Mouse (Mus musculus) neural tube, embryonic 14.5 days (tissue): Measurements from ENCODE around the gene Trip11. TPM values are rescaled to one million over a fixed set of nuclear protein-coding genes. Genes with fewer than 3 reads are reported as not detected.

Experiments used
- ATAC-seq: fragments of 200-750 bp; cut with Nextera tagmentation; 2 replicates; pipeline ENCODE4 v1.8.0; 2017; ENCODE audit warnings: low read depth, mild to moderate bottlenecking, moderate TSS enrichment, moderate library complexity
- H3K27ac ChIP-seq: fragments of 300-500 bp; sonication (generic); 2 replicates; pipeline ENCODE4 v1.5.1; 2014; ENCODE audit warnings: low read depth, mild to moderate bottlenecking, control low read depth, low read length, moderate library complexity, mixed read lengths
- H3K27me3 ChIP-seq: fragments of 300-500 bp; sonication (generic); 2 replicates; pipeline ENCODE4 v1.6.1; 2014; ENCODE audit warnings: low read length; ENCODE audit not compliant: control insufficient read depth, insufficient read depth
- H3K36me3 ChIP-seq: fragments of 300-500 bp; sonication (generic); 2 replicates; pipeline ENCODE4 v1.6.1; 2014; ENCODE audit warnings: low read length, mixed read lengths; ENCODE audit not compliant: control insufficient read depth, insufficient read depth
- H3K4me1 ChIP-seq: fragments of 300-500 bp; sonication (generic); 2 replicates; pipeline ENCODE4 v1.6.1; 2014; ENCODE audit warnings: low read length; ENCODE audit not compliant: control insufficient read depth, insufficient read depth
- H3K4me2 ChIP-seq: fragments of 300-500 bp; sonication (generic); 2 replicates; pipeline ENCODE4 v1.6.1; 2014; ENCODE audit warnings: mild to moderate bottlenecking, low read depth, low read length, control low read depth
- H3K4me3 ChIP-seq: fragments of 300-500 bp; sonication (generic); 2 replicates; pipeline ENCODE4 v1.5.1; 2014; ENCODE audit warnings: low read depth, low read length, control low read depth, mixed read lengths
- H3K9ac ChIP-seq: fragments of 300-500 bp; sonication (generic); replicated peaks from 2 replicates; pipeline ENCODE4 v1.6.1; 2014; ENCODE audit warnings: low read depth, mild to moderate bottlenecking, control low read depth, low read length, mixed read lengths
- H3K9me3 ChIP-seq: fragments of 300-500 bp; sonication (generic); 2 replicates; pipeline ENCODE4 v1.6.1; 2016; ENCODE audit warnings: low read length; ENCODE audit not compliant: control insufficient read depth
- WGBS: fragments of 180-500 bp; shearing (Covaris S2); extraction: QIAGEN DNeasy Blood & Tissue Kit; methylation state at CpG from one replicate; pipeline ENCODE4 v1.1.7; 2014; 5-methylcytosine and 5-hydroxymethylcytosine counted together
- polyA plus RNA-seq: library from polyadenylated mRNA; unstranded; fragments of >200 nt; fragmentation: Nextera tagmentation; extraction: Ambion mirVana; gene quantifications from 2 replicates; pipeline ENCODE4 v1.2.1, GENCODE M21; 2014

Gene Trip11
- polyA plus RNA-seq, 1 experiment from 2014 or later = 31.9 TPM

- H3K4me2 ChIP-seq = no peak overlapping the region
- no peaks in the 10 kb centered on the region for H3K9me3 ChIP-seq
- H3K9ac ChIP-seq = no peak overlapping the region
- 80% methylated on average over 2 of the region's 2 CpGs for WGBS
- H3K36me3 ChIP-seq = peaks cover 35% of the 10 kb centered on the region
- no peaks in the 10 kb centered on the region for H3K27me3 ChIP-seq
- H3K27ac ChIP-seq = no peak overlapping the region
- no peaks in the 10 kb centered on the region for H3K4me1 ChIP-seq
- H3K4me3 ChIP-seq = no peak overlapping the region
- no peak for ATAC-seq
Observed at GRCm38 (mm10) chr12:101888312-101888711, 24.8 kb downstream of the Trip11 start.

DNA sequence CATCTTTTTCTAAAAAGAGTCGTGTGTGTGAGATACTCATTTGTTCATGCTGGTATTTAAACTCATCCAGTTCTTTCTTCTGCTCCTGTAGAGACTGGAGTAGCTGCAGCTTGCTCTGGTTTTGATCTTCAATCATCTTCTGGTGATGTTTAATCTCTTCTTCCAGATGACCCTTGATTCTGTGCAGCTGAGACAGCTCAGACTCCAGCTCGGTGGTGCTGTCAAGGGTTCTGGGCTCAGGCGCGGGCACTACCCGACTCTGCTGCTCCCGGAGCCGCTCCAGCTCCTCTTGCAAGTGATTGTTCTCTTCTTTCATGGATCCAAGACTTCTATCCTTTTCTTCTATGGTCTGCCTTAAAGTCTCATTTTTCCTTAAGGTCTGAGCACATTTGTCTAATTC is 28.1 kb downstream of the Trip11 start:
- no peak overlapping the region for H3K4me3 ChIP-seq
- no peaks in the 10 kb centered on the region for H3K27me3 ChIP-seq
- no peak overlapping the region for H3K9ac ChIP-seq
- 95% methylated on average over 7 of the region's 7 CpGs for WGBS
- H3K4me1 ChIP-seq = no peaks in the 10 kb centered on the region
- H3K4me2 ChIP-seq = no peak overlapping the region
- H3K36me3 ChIP-seq = peaks cover 20% of the 10 kb centered on the region
- no peak for ATAC-seq
- H3K9me3 ChIP-seq = no peaks in the 10 kb centered on the region
- H3K27ac ChIP-seq = no peak overlapping the region

DNA sequence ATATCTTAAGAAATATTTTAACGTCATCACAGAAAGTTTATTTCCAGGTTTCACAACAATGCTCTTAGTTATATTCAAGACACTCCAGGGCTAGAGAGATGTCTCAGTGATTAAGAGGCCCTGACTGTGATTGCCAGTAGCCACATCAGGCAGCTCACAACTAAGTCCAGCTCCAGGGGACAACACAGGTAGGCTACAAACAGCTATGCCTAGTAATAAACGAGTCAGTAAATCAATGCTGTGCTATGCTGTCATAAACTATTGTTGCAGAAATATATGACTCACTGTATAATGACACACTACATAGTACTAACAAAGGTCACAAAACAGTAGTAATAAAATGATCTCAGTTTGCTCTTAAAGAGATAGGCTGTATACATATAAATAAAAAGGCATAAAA is 36.7 kb downstream of the Trip11 start:
- Histone ChIP-seq H3K27me3 (no peaks in the 10 kb centered on the region), H3K9ac (no peak overlapping the region), H3K9me3 (no peaks in the 10 kb centered on the region), H3K27ac (no peak overlapping the region), H3K36me3 (peaks cover 17% of the 10 kb centered on the region), H3K4me1 (no peaks in the 10 kb centered on the region), H3K4me2 (no peak overlapping the region), H3K4me3 (no peak overlapping the region)
- WGBS = 95% methylated on average over 2 of the region's 2 CpGs
- ATAC-seq = no peak

- Histone ChIP-seq H3K9ac (no peak overlapping the region), H3K4me3 (no peak overlapping the region), H3K4me1 (no peaks in the 10 kb centered on the region), H3K27me3 (no peaks in the 10 kb centered on the region), H3K9me3 (no peaks in the 10 kb centered on the region), H3K27ac (no peak overlapping the region), H3K36me3 (peaks cover 17% of the 10 kb centered on the region), H3K4me2 (no peak overlapping the region)
- WGBS = 39% methylated on average over 1 of the region's 1 CpGs
- ATAC-seq = no peak
Observed at GRCm38 (mm10) chr12:101875107-101875506, 38.0 kb downstream of the Trip11 start.

GRCm38 (mm10) chr12:101862286-101862964 is 50.6 kb downstream of the Trip11 start:
- Histone ChIP-seq H3K9me3 (no peaks in the 10 kb centered on the region), H3K4me3 (no peak overlapping the region), H3K4me2 (no peak overlapping the region), H3K27ac (no peak overlapping the region), H3K27me3 (no peaks in the 10 kb centered on the region), H3K9ac (no peak overlapping the region), H3K4me1 (no peaks in the 10 kb centered on the region), H3K36me3 (no peaks in the 10 kb centered on the region)
- WGBS = 80% methylated on average over 10 of the region's 10 CpGs
- no peak for ATAC-seq

DNA sequence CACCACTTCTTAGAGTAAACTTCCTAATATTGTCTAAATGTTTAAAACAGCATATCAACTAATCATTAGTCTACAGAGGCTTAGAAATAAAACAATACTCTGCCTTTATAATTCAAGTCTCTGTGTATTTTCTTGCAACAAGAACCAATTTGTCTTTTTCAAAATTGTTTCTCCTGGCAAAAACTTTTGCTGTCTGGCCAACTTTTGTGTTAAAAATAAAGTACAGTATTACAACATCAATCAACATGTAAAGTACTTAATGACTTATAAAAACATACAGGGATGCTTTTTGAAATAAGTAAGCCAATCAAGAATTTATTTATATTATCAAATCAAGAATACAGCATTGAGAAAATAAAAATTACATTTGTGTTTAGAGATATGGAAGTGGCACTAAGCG is 52.8 kb downstream of the Trip11 start:
- 97% methylated on average over 1 of the region's 1 CpGs for WGBS
- no peaks in the 10 kb centered on the region for H3K9me3 ChIP-seq
- H3K4me1 ChIP-seq = no peaks in the 10 kb centered on the region
- H3K27ac ChIP-seq = no peak overlapping the region
- no peak overlapping the region for H3K9ac ChIP-seq
- H3K4me2 ChIP-seq = no peak overlapping the region
- ATAC-seq = no peak
- no peaks in the 10 kb centered on the region for H3K36me3 ChIP-seq
- H3K27me3 ChIP-seq = no peaks in the 10 kb centered on the region
- no peak overlapping the region for H3K4me3 ChIP-seq

DNA sequence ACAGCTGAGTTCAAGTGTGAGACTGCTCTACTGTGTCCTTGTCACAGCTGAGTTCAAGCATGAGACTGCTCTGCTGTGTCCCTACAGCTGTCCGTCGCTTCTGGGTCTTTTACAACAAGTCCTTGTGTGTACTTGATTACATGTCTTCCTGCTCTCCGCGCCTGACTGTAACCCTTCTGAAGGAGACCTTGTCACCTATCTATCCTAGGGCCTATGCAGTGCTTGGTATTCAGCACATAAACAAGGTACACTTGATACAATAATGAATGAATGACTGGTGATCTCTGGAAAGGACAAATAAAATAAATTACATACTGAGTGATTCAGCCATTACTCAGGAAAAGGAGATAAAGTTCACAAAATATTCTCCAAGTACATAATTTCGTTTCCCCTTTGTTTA is 55.1 kb downstream of the Trip11 start:
- Histone ChIP-seq H3K9me3 (no peaks in the 10 kb centered on the region), H3K27ac (no peak overlapping the region), H3K4me1 (no peaks in the 10 kb centered on the region), H3K4me2 (no peak overlapping the region), H3K27me3 (no peaks in the 10 kb centered on the region), H3K9ac (no peak overlapping the region), H3K4me3 (no peak overlapping the region), H3K36me3 (no peaks in the 10 kb centered on the region)
- WGBS = 94% methylated on average over 5 of the region's 5 CpGs
- ATAC-seq = no peak

DNA sequence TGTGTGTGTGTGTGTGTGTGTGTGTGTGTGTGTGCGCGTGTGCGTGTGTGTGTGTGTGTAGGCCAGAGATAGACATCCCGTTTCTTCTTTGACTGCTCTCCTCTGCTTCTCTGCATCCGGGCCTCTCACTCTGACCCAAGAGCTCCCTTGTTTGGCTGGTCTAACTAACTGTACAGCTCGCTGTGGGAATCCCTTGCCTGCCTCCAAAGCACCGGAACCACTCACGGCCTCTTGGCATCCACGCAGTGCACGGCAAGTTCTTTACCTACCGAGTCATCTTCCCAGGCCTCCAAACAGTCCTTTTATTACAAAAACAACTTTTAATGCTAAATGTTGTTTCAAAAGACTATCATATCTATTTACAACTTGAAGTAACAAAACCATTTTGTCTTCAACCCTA is 58.7 kb downstream of the Trip11 start:
- no peak overlapping the region for H3K27ac ChIP-seq
- no peaks in the 10 kb centered on the region for H3K4me1 ChIP-seq
- H3K9ac ChIP-seq = no peak overlapping the region
- no peak overlapping the region for H3K4me3 ChIP-seq
- ATAC-seq = no peak
- H3K36me3 ChIP-seq = no peaks in the 10 kb centered on the region
- no peaks in the 10 kb centered on the region for H3K9me3 ChIP-seq
- 94% methylated on average over 10 of the region's 11 CpGs for WGBS
- H3K4me2 ChIP-seq = no peak overlapping the region
- no peaks in the 10 kb centered on the region for H3K27me3 ChIP-seq

DNA sequence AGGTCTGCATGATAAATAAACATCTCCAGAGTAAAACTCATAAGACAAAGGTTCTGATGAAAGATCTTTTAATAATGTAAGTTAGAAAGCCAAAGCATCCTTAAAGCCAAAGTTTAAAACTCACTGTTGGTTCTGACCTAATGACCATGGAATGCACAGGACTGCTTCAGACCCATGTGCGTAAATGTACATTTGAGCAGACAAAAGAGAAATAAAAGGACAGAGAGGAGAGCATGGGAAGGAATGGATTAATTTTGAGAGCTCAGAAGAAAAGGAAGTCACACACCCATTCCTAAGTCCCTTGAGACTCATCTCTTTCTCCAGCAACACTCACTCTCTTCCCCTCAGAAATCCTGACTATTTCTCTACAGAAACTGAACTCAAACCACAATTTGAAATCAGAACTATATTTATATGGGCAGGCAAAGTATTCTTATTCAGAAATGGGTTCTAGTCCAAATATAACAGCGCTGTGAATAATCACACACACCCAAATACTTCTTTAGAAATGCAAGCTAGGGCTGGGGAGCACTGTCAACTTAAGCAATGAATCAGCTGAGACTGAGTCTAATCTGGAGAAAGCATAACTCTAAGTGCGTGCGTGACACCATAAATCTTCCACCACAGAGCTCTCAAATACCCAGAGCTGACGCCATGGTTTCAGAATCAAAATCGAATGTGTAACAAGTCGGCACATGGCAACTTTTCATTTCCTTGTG is 61.1 kb downstream of the Trip11 start:
- 76% methylated on average over 7 of the region's 7 CpGs for WGBS
- Histone ChIP-seq H3K27me3 (no peaks in the 10 kb centered on the region), H3K9me3 (no peaks in the 10 kb centered on the region), H3K4me2 (no peak overlapping the region), H3K27ac (no peak overlapping the region), H3K9ac (no peak overlapping the region), H3K4me1 (no peaks in the 10 kb centered on the region), H3K4me3 (no peak overlapping the region), H3K36me3 (no peaks in the 10 kb centered on the region)
- ATAC-seq = 0 out of 2 replicates have a peak, but pooled peaks have one; percentile 41
